Mouse (Mus musculus) thymus, adult 18-20 months (tissue): ENCODE measurements around the gene Hipk2.
A peak's percentile ranks its signal among the peaks of the same experiment; 100 is the strongest.

Source experiments
- DNase-seq, 2 experiments: peaks; one replicate each; pipeline ENCODE4 v3.0.0; 2022; ENCODE audit warnings: mixed read lengths in 2 of 2

The Hipk2 gene

GRCm38 (mm10) chr6:38876071-38876911 lies at the start of gene Hipk2:
Gene Hipk2 (minus strand): TSS chr6:38876165.
- peak; percentile 59 for DNase-seq

- DNase-seq: no peak
Measured at GRCm38 (mm10) chr6:38925719-38926118, 49.8 kb upstream of the Hipk2 start.

- no peak for DNase-seq
Measured at GRCm38 (mm10) chr6:38923870-38924817, 48.2 kb upstream of the Hipk2 start.

- DNase-seq: no peak
Measured at GRCm38 (mm10) chr6:38923450-38923849, 47.5 kb upstream of the Hipk2 start.

GRCm38 (mm10) chr6:38922517-38922916 lies 46.6 kb upstream of the Hipk2 start:
- DNase-seq: no peak

- DNase-seq: no peak
Measured at GRCm38 (mm10) chr6:38921810-38922116, 45.8 kb upstream of the Hipk2 start.

- no peak for DNase-seq
Measured at GRCm38 (mm10) chr6:38921095-38921809, 45.3 kb upstream of the Hipk2 start.

- no peak for DNase-seq
Measured at GRCm38 (mm10) chr6:38920141-38920540, 44.2 kb upstream of the Hipk2 start.

- DNase-seq: no peak
Measured at GRCm38 (mm10) chr6:38919135-38919740, 43.3 kb upstream of the Hipk2 start.

- DNase-seq: no peak
Measured at GRCm38 (mm10) chr6:38918728-38919127, 42.8 kb upstream of the Hipk2 start.

- no peak for DNase-seq
Measured at GRCm38 (mm10) chr6:38917415-38917814, 41.5 kb upstream of the Hipk2 start.

GRCm38 (mm10) chr6:38916571-38916970 lies 40.6 kb upstream of the Hipk2 start:
- DNase-seq: no peak

GRCm38 (mm10) chr6:38915776-38916175 lies 39.8 kb upstream of the Hipk2 start:
- no peak for DNase-seq

- DNase-seq: no peak
Measured at GRCm38 (mm10) chr6:38914181-38914580, 38.2 kb upstream of the Hipk2 start.

GRCm38 (mm10) chr6:38913386-38914042 lies 37.5 kb upstream of the Hipk2 start:
- no peak for DNase-seq

- DNase-seq: no peak
Measured at GRCm38 (mm10) chr6:38912845-38913244, 36.9 kb upstream of the Hipk2 start.

- no peak for DNase-seq
Measured at GRCm38 (mm10) chr6:38912121-38912660, 36.2 kb upstream of the Hipk2 start.

- peak; percentile 15 to 41 for DNase-seq
Measured at GRCm38 (mm10) chr6:38910828-38911559, 35.0 kb upstream of the Hipk2 start.

- DNase-seq: no peak
Measured at GRCm38 (mm10) chr6:38908401-38908800, 32.4 kb upstream of the Hipk2 start.

- DNase-seq: no peak
Measured at GRCm38 (mm10) chr6:38906005-38906404, 30.0 kb upstream of the Hipk2 start.

- no peak for DNase-seq
Measured at GRCm38 (mm10) chr6:38902820-38903439, 27.0 kb upstream of the Hipk2 start.
